ENCODE assay signal across 10 mouse cellular contexts in the genomic region with DNA sequence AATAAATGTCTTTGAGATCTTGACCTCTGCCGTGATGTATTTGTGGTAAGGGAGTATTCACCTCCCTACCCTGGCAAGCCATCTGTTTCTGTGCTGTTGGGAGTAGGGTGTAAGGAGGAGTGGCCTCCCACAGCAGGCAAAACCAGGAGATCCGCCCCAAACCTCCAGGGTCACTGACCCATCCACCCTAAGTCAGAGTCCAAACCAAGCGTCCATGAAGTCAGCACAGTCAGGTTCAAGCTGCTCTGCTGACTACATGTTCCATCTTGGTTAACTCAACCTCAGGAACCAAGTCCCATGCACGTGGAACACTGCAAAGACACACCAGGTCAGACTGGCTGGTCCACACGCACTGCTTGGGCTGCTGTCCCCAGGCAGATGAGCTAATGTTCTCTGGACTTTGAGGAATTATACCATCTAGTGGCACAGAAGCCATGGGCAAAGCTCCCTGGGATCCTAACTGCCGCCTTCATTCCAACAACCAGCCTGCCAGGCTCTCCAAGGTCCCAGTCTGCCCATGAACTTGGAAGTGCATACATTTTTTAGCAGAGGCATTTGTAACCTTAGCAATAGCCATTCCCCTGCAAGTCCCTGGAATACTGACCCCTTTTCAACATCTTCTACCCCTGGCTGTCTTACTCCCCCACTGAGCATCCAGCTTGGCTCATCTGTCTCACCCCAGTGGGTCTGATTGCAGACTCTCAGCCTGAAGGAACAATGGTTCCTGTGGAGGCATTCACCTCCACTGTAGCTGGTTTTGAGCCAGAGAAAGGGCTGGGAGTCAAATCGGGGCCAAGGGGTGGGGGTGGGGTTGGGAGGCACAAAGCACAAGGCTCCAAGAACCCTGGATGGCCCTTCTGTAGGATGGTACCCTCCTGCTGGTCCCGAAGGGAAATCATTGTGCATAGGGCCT.
A peak's percentile ranks its signal among the peaks of the same experiment; 100 is the strongest.
DNase-seq lines count a peak whose midpoint lies in the region; ATAC-seq and TF ChIP-seq lines count a peak whose summit lies in the region.
"Had no signal": no experiment of that assay in that cellular context is flagged by ENCODE, and none has a peak within 500 bp of the region (broad histone marks: within the 10 kb centered on the region; RNA-seq: fewer than 3 reads in every experiment).

No protein-coding gene starts in this region.

- H3K27ac ChIP-seq in hindbrain, postnatal 0 days: peak overlapping the region; percentile 82
- H3K27ac ChIP-seq in cerebellum, adult 2 months (ENCODE audit: insufficient read depth, low read length): no peak overlapping the region

- no peak overlapping the region for H3K4me3 ChIP-seq in hindbrain, postnatal 0 days (ENCODE audit: low read length)
- H3K4me3 ChIP-seq in myocyte: no peak overlapping the region
- H3K4me3 ChIP-seq in cerebellum, adult 2 months (replicated peaks; ENCODE audit: insufficient read depth, low read depth, low read length): no peak overlapping the region
- H3K4me3 ChIP-seq: heart, embryonic 12.5 days had no signal

- no peak overlapping the region for H3K4me2 ChIP-seq in hindbrain, postnatal 0 days (ENCODE audit: low read depth, low read length)
- H3K4me2 ChIP-seq in myocyte (ENCODE audit: low read depth): no peak overlapping the region
- H3K4me2 ChIP-seq: heart, embryonic 12.5 days had no signal

- ATAC-seq in hindbrain, postnatal 0 days: peak; percentile 81

- DNase-seq in kidney, adult 11 months: peak; percentile 82
- DNase-seq in kidney, postnatal 4 days: no peak
- peak; percentile 44 for DNase-seq in brain, embryonic 14.5 days (ENCODE audit: low read depth)
- DNase-seq in hindbrain, postnatal 0 days (ENCODE audit: low spot score): peak; percentile 66
- no peak for DNase-seq in cerebellum, adult 2 months
- no peak for DNase-seq in heart, postnatal 4 days
- DNase-seq in natural killer cell, adult 2 months (ENCODE audit: low spot score in 2 of 2): no peak
- DNase-seq: B cell, adult 2 months had no signal

- H3K9ac ChIP-seq in hindbrain, postnatal 0 days (replicated peaks; ENCODE audit: low read length): no peak overlapping the region
- H3K9ac ChIP-seq: heart, embryonic 12.5 days had no signal

- no peaks in the 10 kb centered on the region for H3K79me2 ChIP-seq in myocyte (ENCODE audit: control insufficient read depth, insufficient read depth)

- TF ChIP-seq CTCF in brain, embryonic 14.5 days (IDR thresholded peaks at IDR 0.05; ENCODE audit: borderline replicate concordance, extremely low read depth, insufficient read depth, insufficient read length): no peak
- TF ChIP-seq CTCF in hindbrain, postnatal 0 days (IDR thresholded peaks at IDR 0.05; ENCODE audit: low read depth): no peak
- TF ChIP-seq CTCF in cerebellum, adult 2 months (IDR thresholded peaks at IDR 0.05; ENCODE audit: borderline replicate concordance, insufficient read depth, low read depth, low read length): no peak

- H3K9me3 ChIP-seq in hindbrain, postnatal 0 days (ENCODE audit: low read length): no peaks in the 10 kb centered on the region
- H3K9me3 ChIP-seq: heart, embryonic 12.5 days had no signal

- peaks cover under 1% of the 10 kb centered on the region; the same call in 1 of the 2 replicates for H3K36me3 ChIP-seq in hindbrain, postnatal 0 days (ENCODE audit: insufficient read depth, low read length)
- H3K36me3 ChIP-seq in myocyte (ENCODE audit: control insufficient read depth, insufficient read depth): peaks cover 17% of the 10 kb centered on the region

- no peaks in the 10 kb centered on the region for H3K27me3 ChIP-seq in hindbrain, postnatal 0 days (ENCODE audit: insufficient read depth, low read length)
- no peaks in the 10 kb centered on the region for H3K27me3 ChIP-seq in myocyte (ENCODE audit: control insufficient read depth, insufficient read depth, insufficient read length)
- H3K27me3 ChIP-seq in cerebellum, adult 2 months (ENCODE audit: control insufficient read depth, insufficient read depth, low read length): no peaks in the 10 kb centered on the region
- H3K27me3 ChIP-seq: heart, embryonic 12.5 days had no signal

- no peaks in the 10 kb centered on the region for H3K4me1 ChIP-seq in hindbrain, postnatal 0 days (ENCODE audit: insufficient read depth, low read length)
- no peaks in the 10 kb centered on the region for H3K4me1 ChIP-seq in cerebellum, adult 2 months (ENCODE audit: control insufficient read depth, insufficient read depth, low read length)

- no peak overlapping the region for H3ac ChIP-seq in myocyte (ENCODE audit: control insufficient read depth, insufficient read length)

- WGBS in hindbrain, postnatal 0 days: 15% methylated on average over 8 of the region's 8 CpGs
- 36% methylated on average over 8 of the region's 8 CpGs for WGBS in cerebellum, adult 2 months

- TF ChIP-seq POLR2A in brain, embryonic 14.5 days (IDR thresholded peaks at IDR 0.05; ENCODE audit: borderline replicate concordance, extremely low read depth, insufficient read depth, insufficient read length, poor library complexity, severe bottlenecking): no peak
- no peak for TF ChIP-seq POLR2A in myocyte (IDR thresholded peaks at IDR 0.05; ENCODE audit: insufficient read length, low read depth)
- no peak for TF ChIP-seq POLR2A in cerebellum, adult 2 months (IDR thresholded peaks at IDR 0.05; ENCODE audit: borderline replicate concordance, insufficient read depth, low read length)

TF ChIP-seq in myocyte, 11 proteins besides CTCF, POLR2A, EP300 and RAD21:
- TF ChIP-seq CEBPB (IDR thresholded peaks at IDR 0.05; ENCODE audit: insufficient read depth, poor library complexity, severe bottlenecking) (no peak), POLR2AphosphoS2 (IDR thresholded peaks at IDR 0.05; ENCODE audit: insufficient read length, low read depth) (peak; percentile 60)

Comparison
In these comparisons a context has a peak if more than half of its experiments do, and no peak if none do; other contexts are left out.
1. DNase-seq: peak in kidney, adult 11 months (single experiment), brain, embryonic 14.5 days (single experiment) and hindbrain, postnatal 0 days (single experiment); none in kidney, postnatal 4 days (0 of 2), cerebellum, adult 2 months (0 of 2), heart, postnatal 4 days (single experiment) and natural killer cell, adult 2 months (0 of 2).